Mouse (Mus musculus) heart, embryonic 11.5 days (tissue): Measurements from ENCODE around the gene Galnt13. TPM values are rescaled to one million over a fixed set of nuclear protein-coding genes. Genes with fewer than 3 reads are reported as not detected.

ENCODE experiments used
- ATAC-seq: fragments of 200-750 bp; cut with Nextera tagmentation; replicated peaks from 2 replicates; pipeline ENCODE4 v1.8.0; 2017; ENCODE audit warnings: moderate library complexity; ENCODE audit not compliant: insufficient number of reproducible peaks, low FRiP score, low TSS enrichment
- H3K27ac ChIP-seq: fragments of 300-500 bp; sonication (generic); 2 replicates; pipeline ENCODE4 v1.5.1; 2014; ENCODE audit warnings: mild to moderate bottlenecking, low read depth, low read length
- H3K27me3 ChIP-seq: fragments of 300-500 bp; sonication (generic); 2 replicates; pipeline ENCODE4 v1.6.1; 2014; ENCODE audit warnings: mild to moderate bottlenecking, low read length, mixed read lengths; ENCODE audit not compliant: control insufficient read depth, insufficient read depth
- H3K36me3 ChIP-seq: fragments of 300-500 bp; sonication (generic); 2 replicates; pipeline ENCODE4 v1.6.1; 2014; ENCODE audit warnings: mild to moderate bottlenecking, low read length, moderate library complexity, mixed read lengths; ENCODE audit not compliant: control insufficient read depth, insufficient read depth
- H3K4me1 ChIP-seq: fragments of 300-500 bp; sonication (generic); 2 replicates; pipeline ENCODE4 v1.6.1; 2014; ENCODE audit warnings: low read length; ENCODE audit not compliant: control insufficient read depth, insufficient read depth
- H3K4me2 ChIP-seq: fragments of 300-500 bp; sonication (generic); 2 replicates; pipeline ENCODE4 v1.6.1; 2014; ENCODE audit warnings: mild to moderate bottlenecking, moderate library complexity
- H3K4me3 ChIP-seq: fragments of 300-500 bp; sonication (generic); 2 replicates; pipeline ENCODE4 v1.5.1; 2014; ENCODE audit warnings: low read depth, low read length
- H3K9ac ChIP-seq: fragments of 300-500 bp; sonication (generic); 2 replicates; pipeline ENCODE4 v1.6.1; 2014; ENCODE audit warnings: mild to moderate bottlenecking, low read depth, low read length, moderate library complexity
- H3K9me3 ChIP-seq: fragments of 300-500 bp; sonication (generic); replicated peaks from 2 replicates; pipeline ENCODE4 v1.6.1; 2016; ENCODE audit warnings: low read length; ENCODE audit not compliant: control insufficient read depth
- WGBS: fragments of 180-500 bp; shearing (Covaris S2); extraction: QIAGEN DNeasy Blood & Tissue Kit; methylation state at CpG from one replicate; pipeline ENCODE4 v1.1.7; 2014; ENCODE audit not compliant: insufficient replicate concordance; 5-methylcytosine and 5-hydroxymethylcytosine counted together
- polyA plus RNA-seq: library from polyadenylated mRNA; unstranded; fragments of >200 nt; fragmentation: Nextera tagmentation; extraction: Ambion mirVana; gene quantifications from 2 replicates; pipeline ENCODE4 v1.2.1, GENCODE M21; 2014

Gene Galnt13
- polyA plus RNA-seq, 1 experiment from 2014 or later, result 0.31 TPM

GRCm38 (mm10) chr2:55103521-55103920, 667.4 kb downstream of the Galnt13 start:
- no peak overlapping the region for H3K9ac ChIP-seq
- no peak overlapping the region for H3K27ac ChIP-seq
- no peaks in the 10 kb centered on the region for H3K9me3 ChIP-seq
- no peak overlapping the region for H3K4me3 ChIP-seq
- no peaks in the 10 kb centered on the region for H3K36me3 ChIP-seq
- ATAC-seq, result no peak
- H3K27me3 ChIP-seq, result no peaks in the 10 kb centered on the region
- WGBS, result 90% methylated on average over 5 of the region's 5 CpGs
- no peak overlapping the region for H3K4me2 ChIP-seq
- no peaks in the 10 kb centered on the region for H3K4me1 ChIP-seq

DNA sequence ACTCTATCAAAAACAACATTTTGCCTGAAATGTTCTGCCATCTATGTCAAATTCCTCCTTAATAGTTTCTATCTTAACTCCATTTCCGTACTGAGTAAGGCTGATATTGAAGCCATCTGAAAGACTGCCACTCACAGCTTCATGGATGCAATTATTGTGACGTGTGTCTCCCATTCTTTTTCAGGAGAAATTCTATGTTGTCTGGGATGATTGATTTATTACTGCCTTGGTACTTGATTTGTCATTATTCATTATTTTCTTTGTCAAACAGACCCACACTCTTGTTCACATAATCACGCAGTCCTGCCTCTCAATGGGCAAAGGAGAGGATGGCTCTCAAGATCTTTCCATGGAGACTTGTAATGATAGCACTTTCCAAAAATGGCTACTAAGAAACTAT, 671.7 kb downstream of the Galnt13 start:
- H3K4me3 ChIP-seq, result no peak overlapping the region
- ATAC-seq, result no peak
- no peaks in the 10 kb centered on the region for H3K36me3 ChIP-seq
- H3K4me1 ChIP-seq, result no peaks in the 10 kb centered on the region
- H3K9me3 ChIP-seq, result no peaks in the 10 kb centered on the region
- no peak overlapping the region for H3K4me2 ChIP-seq
- WGBS, result 83% methylated on average over 3 of the region's 3 CpGs
- no peak overlapping the region for H3K9ac ChIP-seq
- H3K27me3 ChIP-seq, result no peaks in the 10 kb centered on the region
- no peak overlapping the region for H3K27ac ChIP-seq

DNA sequence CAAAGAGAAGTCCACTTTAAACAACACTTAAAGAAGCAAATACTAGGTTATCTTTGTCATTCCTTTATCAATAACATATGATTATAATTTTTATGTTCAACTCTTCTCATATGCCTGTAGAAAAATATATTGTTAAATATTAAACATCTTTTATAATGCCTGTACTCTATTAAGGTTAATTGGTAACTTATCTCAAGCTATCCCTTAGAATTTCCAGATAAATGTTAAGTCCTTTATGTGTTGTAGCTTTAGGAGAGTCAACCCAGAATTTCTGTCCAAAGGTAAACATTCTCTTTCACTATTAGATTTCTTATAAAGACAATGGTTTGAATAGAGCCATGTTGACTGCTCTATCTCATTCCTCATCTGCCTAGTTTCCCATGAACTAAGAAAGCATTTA, 717.0 kb downstream of the Galnt13 start:
- Histone ChIP-seq H3K27ac (no peak overlapping the region), H3K9me3 (no peaks in the 10 kb centered on the region), H3K4me1 (no peaks in the 10 kb centered on the region), H3K9ac (no peak overlapping the region), H3K36me3 (no peaks in the 10 kb centered on the region), H3K27me3 (no peaks in the 10 kb centered on the region), H3K4me2 (no peak overlapping the region), H3K4me3 (no peak overlapping the region)
- ATAC-seq, result no peak

GRCm38 (mm10) chr2:55164781-55165180, 728.7 kb downstream of the Galnt13 start:
- Histone ChIP-seq H3K4me1 (no peaks in the 10 kb centered on the region), H3K36me3 (no peaks in the 10 kb centered on the region), H3K4me3 (no peak overlapping the region), H3K9me3 (no peaks in the 10 kb centered on the region), H3K27ac (no peak overlapping the region), H3K27me3 (no peaks in the 10 kb centered on the region), H3K9ac (no peak overlapping the region), H3K4me2 (no peak overlapping the region)
- peak; percentile 65; the same call in 1 of the 2 replicates for ATAC-seq
- 21% methylated on average over 3 of the region's 3 CpGs for WGBS
